Mouse (Mus musculus) mature B cell (primary cell): ENCODE measurements around the gene Gm49366.
"Not testable (repeated sequence)": the region's sequence is repeated elsewhere in the genome, so short reads cannot be mapped to it uniquely, and the experiment has no call there.

Experiments used
- in situ Hi-C: fragments of 300-500 bp; cut with MboI; formaldehyde crosslinking; loops from 2 replicates; pipeline ENCODE4 v1.14.3; 2019

The Gm49366 gene

DNA sequence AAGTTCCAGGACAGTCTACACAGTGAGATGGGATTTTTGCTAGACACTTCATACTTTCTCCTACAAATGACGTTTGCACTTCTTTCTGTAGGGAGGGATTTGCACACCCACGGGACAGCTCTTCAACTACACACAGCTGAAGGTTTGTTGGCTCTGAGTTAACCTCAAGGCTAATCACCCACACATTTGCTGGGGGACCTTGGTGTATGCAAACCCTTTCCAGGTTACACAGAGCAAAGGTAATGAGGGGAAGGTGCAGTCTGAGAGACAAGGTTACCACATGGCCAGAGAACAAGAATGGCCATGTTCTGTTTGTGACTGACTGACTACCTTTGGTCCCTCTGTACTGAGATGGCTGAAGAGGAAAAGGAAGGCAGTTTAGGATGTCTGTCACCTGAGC is 45.1 kb downstream of the Gm49366 start:
- in situ Hi-C loops = no loop called here

DNA sequence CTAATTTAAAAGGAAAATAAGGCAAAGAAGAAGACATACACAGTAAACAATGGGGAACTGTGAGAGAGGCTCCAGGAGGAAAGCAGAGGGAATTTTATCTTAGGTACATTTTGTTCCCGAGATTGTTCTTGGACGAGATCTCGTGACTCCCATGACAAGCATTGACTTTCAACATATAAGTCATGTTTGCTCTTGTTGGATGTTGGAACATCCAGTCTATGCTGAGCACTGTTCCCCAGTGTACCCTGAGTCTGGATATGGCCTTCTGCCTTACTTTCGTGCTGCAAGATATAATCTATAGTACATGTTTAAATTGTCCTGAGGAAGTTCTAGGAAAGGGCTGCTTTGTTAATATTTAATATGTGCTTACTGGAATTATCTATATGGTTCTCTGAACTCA is 45.8 kb downstream of the Gm49366 start:
- in situ Hi-C loops = no loop called here

DNA sequence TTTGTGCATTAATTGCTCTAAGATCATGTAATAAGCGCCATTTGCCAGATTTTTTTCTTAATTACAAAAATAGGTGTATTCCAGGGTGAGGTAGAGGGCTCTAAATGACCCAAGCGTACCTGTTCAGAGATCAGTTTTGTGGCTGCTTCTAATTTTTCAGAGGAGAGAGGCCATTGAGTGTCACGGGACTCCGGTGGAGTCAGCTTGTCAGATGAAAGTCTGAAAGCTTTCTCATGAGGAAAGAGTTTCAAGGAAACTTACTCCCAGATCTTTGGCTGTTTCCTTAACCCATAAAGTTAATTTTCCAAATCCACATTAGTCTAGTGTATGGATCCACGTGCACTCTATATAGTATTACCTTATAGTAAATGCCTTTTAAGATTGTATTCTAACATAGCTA is 55.9 kb downstream of the Gm49366 start:
- in situ Hi-C loops = not testable (repeated sequence)

DNA sequence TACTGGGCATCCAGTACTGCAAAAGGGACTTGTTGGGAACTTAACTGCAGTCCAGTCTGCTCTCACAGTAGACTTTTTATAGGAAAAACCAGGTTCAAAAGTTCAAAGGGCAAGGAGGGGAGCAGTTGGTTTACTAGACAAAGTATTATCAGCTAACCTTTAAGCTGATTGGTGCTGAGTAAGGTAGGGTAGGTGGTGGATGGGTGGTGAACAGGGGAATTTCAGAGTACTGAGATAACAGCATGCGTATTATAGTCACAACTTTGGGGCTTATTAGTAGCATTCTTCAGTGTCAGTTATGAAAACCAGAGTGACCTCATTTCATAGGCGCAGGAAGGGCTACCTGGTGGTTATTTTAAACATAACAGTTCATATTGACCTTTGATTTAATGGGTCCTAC is 60.9 kb downstream of the Gm49366 start:
- in situ Hi-C loops = no loop called here

DNA sequence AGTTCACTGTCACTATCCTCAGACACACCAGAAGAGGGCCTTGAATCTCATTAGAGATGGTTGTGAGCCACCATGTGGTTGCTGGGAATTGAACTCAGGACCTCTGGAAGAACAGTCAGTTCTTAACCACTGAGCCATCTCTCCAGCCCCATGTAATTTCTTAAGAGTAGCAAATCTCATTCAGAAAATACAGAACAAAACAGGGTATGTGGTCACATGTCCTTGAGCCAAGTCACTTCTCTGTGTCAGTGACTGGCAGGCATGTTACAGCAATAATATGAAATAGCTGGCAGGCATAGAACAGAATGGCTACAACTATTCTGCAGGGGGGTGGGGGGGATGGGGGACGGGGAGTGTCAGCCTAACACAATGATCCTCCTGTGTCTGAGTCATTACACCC is 61.3 kb downstream of the Gm49366 start:
- in situ Hi-C loops = no loop called here

DNA sequence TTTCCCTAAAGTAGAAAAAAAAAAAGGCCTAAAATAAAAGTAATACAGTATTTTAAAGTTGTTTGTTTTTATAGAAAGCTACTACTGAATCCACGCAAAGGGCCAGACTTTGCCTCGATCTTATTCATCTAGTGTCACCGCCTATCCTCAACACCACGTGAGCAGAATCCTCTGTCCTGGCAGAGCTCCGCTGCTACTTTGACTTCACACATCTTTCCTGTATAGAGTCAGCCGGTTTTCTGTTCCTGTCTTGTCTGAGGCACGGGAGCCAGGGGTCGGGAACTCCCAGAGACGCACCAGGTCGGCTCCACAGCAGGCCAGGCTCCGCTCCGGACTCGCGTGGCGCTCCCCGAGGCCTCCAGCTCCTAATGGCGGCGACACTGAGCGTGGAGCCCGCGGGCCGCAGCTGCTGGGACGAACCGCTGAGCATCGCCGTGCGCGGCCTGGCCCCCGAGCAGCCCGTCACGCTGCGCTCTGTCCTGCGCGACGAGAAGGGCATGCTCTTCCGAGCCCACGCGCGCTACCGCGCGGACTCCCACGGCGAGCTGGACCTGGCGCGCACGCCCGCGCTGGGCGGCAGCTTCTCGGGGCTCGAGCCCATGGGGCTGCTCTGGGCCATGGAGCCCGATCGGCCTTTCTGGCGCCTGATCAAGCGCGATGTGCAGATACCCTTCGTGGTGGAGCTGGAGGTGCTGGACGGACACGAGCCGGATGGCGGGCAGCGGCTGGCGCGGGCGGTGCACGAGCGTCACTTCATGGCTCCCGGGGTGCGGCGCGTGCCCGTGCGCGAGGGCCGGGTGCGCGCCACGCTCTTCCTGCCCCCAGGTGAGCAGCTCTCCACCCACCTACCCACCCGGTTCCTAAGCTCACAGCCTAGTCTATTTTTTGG is 62.1 kb downstream of the Gm49366 start, which contains the start of gene Acot6:
Gene Acot6 (plus strand): TSS at position 51 of the 889 bp plus-strand sequence.
- in situ Hi-C loops = not testable (repeated sequence)

DNA sequence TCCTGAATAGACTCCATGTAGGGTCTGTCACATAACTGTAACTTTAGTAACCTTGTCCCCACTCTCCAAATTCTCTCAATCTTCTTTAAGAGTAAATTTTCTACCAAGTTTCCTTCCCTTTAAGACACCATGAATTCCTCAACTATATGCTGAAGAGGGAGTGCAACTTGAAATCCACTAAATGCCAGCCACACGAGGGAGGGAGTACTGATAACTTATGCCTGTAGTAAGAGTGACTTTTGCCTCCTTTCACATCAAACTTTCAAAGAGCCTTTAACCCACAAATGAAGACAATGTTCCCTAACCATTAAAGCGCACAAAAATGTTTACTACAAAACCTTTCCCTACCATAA is 62.7 kb downstream of the Gm49366 start:
- in situ Hi-C loops = no loop called here

DNA sequence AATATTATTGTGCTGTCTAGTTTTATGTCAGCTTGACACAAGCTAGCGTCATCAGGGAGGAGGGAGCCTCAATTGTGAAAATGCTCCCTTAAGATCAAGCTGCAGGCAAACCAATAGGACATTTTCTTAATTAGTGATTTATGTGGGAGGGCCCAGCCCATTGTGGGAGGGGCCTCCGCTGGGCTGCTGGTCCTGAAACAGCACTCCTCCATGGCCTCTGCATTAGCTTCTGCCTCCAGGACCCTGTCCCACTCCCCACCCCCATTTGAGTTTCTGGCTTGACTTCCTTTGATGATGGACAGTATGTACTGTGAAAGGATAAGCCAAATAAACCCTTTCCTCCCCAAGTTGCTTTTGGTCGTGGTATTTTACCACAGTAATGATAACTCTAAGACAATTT is 68.3 kb downstream of the Gm49366 start:
- in situ Hi-C loops = no loop called here

DNA sequence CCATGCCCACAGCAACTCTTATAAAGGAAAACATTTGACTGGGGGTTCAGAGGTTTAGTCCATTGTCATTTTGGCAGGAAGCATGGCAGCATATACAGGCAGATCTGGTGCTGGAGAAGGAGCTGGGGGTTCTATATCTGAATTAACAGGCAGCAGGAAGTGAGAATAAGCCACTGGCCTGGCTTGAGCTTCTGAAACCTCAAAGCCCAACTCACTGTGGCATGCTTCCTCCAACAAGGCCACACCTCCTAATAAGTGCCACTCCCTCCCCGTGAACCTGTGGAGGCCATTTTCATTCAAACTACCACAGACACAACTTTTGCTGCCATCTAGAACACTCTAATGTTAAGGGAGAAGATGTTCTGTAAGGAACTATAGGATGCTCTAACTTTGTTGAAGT is 69.0 kb downstream of the Gm49366 start:
- in situ Hi-C loops = no loop called here
